Mouse (Mus musculus) spleen, adult 2 months (tissue): ENCODE measurements around the gene Gbgt1.

ENCODE experiments used
- CTCF ChIP-seq: fragments of 200-500 bp; IDR thresholded peaks from 2 replicates; pipeline ENCODE4 v1.5.1; 2011; ENCODE audit warnings: mild to moderate bottlenecking, inconsistent platforms; ENCODE audit not compliant: insufficient read depth, insufficient read length, insufficient replicate concordance; ENCODE audit errors: extremely low read depth
- POLR2A ChIP-seq: fragments of 200-500 bp; IDR thresholded peaks from 2 replicates; pipeline ENCODE4 v1.6.1; 2011; ENCODE audit warnings: low read depth, low read length, inconsistent platforms

- TF ChIP-seq CTCF (no peak), POLR2A (no peak)
Observed at GRCm38 (mm10) chr2:28536166-28536565, 39.5 kb downstream of the Gbgt1 start.
